Mouse (Mus musculus) heart, postnatal 10 days (tissue): ENCODE results near the gene Nipal1. TPM values are rescaled to one million over a fixed set of nuclear protein-coding genes. Genes with fewer than 3 reads are reported as not detected.

Source experiments
- DNase-seq, 2 experiments: peaks; one replicate each; pipeline ENCODE4 v3.0.0; 2021
- intact Hi-C: fragments of 180-260 bp; cut with DNase I; formaldehyde crosslinking; loops from one replicate; pipeline ENCODE4 v1.15.1; 2025
- total RNA-seq, 2 experiments: library from RNA; stranded (reverse); gene quantifications; 2 replicates each; pipeline ENCODE4 v1.2.3; 2021

The Nipal1 gene
- not detected for total RNA-seq

DNA sequence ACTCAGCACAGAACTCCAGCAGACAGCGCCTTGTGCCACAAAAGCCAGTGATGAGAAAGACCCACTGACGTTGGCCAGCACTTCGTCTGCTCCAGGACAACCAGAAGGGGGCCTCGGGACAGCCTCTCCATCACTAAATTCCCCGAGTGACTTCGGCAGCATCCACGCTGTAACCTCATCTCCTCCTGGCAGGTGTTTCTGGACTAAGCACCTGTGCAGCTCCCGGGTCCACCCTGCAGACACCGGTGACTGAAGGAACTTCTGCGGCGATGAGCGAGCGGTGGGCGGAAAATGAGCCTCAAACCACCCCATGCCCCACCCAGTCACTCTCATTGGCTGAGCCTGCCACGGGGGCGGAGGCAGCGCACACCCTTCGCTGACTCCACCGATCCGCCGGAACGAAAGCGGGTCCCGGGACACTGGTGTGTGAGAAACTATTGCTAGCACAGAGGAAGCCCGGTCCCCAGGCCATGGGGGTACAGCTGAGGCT is at the start of gene Nipal1:
TSS of gene Nipal1 (plus strand) at position 378 of the 490 bp plus-strand sequence.
- DNase-seq: peak; percentile 48 to 59
- intact Hi-C loops: no loop called here

GRCm38 (mm10) chr5:72601006-72601405 is 46.6 kb upstream of the Nipal1 start:
- intact Hi-C loops: loop anchor here (2.0 kb wide), 1 partner anchor 250 kb away; no protein-coding TSS in a partner anchor

GRCm38 (mm10) chr5:72603138-72603537 is 44.5 kb upstream of the Nipal1 start:
- intact Hi-C loops: no loop called here
- no peak for DNase-seq

More at GRCm38 (mm10) chr5:72601006-72601405, 46.6 kb upstream of the Nipal1 start:
- DNase-seq: peak; percentile 56 to 70

- intact Hi-C loops: no loop called here
Measured at GRCm38 (mm10) chr5:72617413-72617812, 30.2 kb upstream of the Nipal1 start.

DNA sequence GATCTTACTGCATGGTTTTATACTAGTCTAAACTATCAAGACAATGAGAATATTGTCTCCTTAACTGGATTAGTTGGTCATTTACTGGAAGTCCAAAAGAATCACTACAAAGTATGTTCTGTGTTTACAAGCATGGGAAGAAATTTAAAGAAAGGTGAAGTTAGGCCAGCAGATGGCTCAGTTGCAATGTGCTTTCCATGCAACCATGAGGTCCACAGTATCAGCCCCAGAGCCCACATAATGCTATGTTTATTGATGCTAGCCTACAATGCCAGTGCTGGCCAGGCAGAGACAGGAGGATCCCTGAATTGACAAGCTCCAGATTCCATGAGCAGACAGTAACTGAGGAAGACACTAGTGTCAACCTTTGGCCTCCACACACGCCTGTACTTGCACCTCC is 26.6 kb upstream of the Nipal1 start:
- DNase-seq: no peak
- intact Hi-C loops: no loop called here

More at GRCm38 (mm10) chr5:72617413-72617812, 30.2 kb upstream of the Nipal1 start:
- no peak for DNase-seq

DNA sequence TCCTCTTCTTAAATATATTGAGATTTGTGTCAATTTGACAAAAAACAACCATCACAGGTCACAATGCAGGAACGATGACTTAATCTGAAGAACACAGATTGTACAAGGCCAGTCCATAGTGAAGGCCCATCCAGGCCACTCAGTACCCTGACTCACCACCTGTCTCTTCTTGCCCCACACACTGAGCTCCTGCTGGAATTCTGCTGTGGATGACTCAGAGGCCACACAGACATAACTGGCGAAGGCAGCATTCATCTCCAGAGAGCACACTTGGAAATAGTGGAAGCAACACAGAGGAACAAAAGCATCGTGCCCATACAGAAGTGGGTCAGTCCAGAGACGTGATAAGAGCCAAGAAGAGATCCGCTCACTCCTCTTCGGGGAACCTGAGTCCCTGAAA is 17.6 kb upstream of the Nipal1 start:
- intact Hi-C loops: no loop called here
- DNase-seq: no peak

- intact Hi-C loops: no loop called here
- DNase-seq: peak in 1 of 2 experiments; percentile 3
Measured at GRCm38 (mm10) chr5:72634791-72635271, 12.8 kb upstream of the Nipal1 start.

- DNase-seq: peak in 1 of 2 experiments; percentile 2
- intact Hi-C loops: no loop called here
Measured at GRCm38 (mm10) chr5:72636122-72636521, 11.5 kb upstream of the Nipal1 start.

- DNase-seq: no peak
- intact Hi-C loops: no loop called here
Measured at GRCm38 (mm10) chr5:72636576-72636975, 11.0 kb upstream of the Nipal1 start.

DNA sequence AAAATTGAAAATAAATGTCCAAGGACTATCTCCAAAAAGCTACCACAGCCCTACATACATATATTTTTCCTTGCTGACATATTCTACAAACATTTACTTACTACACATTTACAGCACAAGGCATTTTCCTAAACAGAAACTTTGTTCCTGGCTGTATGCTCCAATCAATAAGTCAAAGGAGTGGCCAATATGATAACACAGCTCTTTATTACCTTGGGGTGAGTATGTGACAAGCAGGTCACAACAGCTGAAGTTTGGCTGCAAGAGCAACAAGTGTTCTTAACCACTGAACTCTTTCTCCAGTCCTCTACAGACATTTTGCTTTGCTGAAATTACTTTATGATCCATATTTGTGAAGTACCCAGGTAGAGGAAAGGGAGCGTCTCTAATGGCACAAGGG is 7.5 kb upstream of the Nipal1 start:
- intact Hi-C loops: no loop called here

DNA sequence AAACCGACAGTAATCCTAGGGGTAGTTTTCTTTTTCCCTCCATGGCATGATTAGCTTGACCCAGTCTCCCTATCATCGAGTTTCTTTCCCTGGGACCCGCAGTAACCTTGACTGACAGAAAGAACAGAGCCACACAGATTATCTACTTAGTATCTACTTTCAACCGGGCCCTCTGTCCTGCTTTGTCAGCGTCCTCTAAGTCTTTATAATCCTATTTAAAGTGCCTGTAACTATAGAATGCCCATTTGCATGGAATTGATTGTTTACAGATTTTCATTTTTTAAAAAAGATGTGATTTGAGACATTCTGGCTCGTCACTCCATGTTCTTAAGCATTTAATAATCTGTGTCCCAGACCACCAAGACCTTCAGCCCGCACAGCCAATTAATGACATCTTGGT is 3.9 kb upstream of the Nipal1 start:
- DNase-seq: no peak
- intact Hi-C loops: no loop called here

More for the DNA sequence above, 7.5 kb upstream of the Nipal1 start:
- no peak for DNase-seq

GRCm38 (mm10) chr5:72644175-72644574 is 3.4 kb upstream of the Nipal1 start, which contains the start of gene Cnga1:
Gene Cnga1, minus strand, starts transcription at chr5:72644275.
- DNase-seq: no peak
- intact Hi-C loops: no loop called here

DNA sequence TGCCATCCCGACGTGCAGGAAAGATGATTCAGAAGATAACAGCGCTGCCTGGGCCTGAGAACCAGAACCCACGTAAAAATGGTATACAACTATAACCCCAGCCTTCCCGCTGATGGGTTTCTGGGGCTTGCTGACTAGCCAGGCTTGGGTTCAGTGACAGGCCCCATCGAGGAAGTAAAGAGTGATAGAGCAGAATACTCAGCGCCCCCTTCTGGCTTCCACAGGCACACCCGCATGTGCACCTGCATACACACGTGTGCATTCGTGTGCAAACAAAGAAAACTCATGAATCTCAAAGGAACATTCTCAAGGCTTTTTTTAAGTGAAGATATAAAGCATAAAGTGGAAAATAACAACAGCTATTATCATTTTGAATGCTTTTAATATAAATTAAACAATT is 1.5 kb upstream of the Nipal1 start:
- DNase-seq: no peak
- intact Hi-C loops: no loop called here

DNA sequence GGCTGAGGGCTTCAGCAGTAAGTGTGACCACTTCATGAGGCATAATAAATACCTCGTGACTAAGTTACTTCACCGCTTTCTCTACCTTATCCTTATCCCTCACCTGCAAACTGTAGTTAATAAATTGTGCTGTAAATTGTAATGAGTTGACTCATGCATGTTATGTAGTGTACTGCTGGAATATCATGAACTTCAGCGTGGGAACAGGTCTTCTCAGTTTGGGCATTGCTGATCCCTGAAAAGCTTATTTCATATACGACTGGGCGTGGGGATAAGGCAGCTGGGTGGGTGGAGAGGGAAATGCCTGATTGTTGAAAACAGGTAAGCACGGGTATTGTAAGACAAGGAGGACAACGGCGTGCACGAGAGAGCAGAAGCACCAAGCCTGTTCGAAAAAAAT is 599 bp upstream of the Nipal1 start:
- no peak for DNase-seq
- intact Hi-C loops: no loop called here

- intact Hi-C loops: no loop called here
- DNase-seq: no peak
Measured at GRCm38 (mm10) chr5:72647958-72648595, 482 bp downstream of the Nipal1 start.

DNA sequence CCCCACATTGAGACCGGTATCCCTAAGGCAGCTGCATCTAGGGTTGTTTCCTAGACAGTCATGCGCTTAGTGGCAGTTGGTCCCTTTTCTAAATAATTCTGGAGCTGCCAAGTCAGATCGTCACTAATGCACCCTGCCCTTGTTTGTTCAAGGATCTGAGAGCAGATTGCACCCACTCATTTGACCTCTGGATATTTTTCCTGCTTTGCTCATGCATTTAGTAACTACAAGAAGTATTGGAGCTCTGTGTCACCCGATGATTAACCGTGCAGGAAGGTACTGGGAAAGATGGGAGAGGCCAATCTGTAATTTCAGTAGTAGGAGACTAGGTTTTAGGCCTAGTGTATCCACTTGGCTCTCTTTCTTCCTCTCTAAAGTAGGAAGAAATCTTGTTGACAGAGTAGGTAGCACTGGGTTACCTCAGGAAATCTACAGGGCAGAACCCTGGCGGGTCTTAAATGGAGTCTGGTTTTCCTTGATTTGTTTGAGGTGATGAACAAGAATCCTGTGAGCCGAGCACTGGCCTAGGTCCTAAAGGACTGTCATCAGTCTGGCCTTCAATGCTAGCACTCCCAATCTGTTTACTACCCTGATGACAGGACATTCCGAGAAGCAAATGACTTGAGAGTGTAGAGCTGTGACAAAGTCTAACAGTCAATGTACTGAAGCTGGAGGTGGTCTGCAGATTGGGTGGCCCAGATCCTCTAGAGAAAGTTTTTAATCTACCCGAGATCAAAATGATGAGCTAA is 1.6 kb downstream of the Nipal1 start:
- intact Hi-C loops: no loop called here
- DNase-seq: no peak

DNA sequence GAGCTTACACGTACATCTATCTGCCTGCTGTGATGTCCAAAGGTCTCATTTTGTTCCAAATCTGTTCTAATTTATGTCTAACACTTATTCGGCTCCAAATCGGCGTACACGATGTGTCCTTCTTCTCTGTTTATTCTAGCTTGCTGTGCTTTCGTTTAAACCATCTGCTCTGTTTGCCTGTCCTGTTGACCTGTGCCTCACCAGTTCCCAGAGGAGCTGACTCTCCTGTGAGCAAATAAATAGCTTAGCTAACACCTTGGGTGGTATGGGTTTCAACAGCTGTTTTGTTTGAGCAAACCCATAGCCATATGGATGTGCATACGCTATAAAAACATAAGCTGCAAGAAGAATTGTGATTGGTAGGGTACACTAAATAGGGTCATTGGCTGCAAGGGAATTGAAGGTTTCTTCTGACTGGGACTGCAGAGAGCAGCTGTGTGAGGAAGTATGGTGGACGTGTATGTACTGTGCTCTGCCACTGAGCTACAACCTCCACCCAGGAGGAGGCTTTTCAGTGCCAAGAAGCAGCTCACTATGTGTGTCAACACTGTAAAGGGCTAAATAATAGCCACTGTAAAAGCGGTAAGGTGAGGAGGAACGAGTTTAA is 5.6 kb downstream of the Nipal1 start:
- intact Hi-C loops: no loop called here
- DNase-seq: no peak

DNA sequence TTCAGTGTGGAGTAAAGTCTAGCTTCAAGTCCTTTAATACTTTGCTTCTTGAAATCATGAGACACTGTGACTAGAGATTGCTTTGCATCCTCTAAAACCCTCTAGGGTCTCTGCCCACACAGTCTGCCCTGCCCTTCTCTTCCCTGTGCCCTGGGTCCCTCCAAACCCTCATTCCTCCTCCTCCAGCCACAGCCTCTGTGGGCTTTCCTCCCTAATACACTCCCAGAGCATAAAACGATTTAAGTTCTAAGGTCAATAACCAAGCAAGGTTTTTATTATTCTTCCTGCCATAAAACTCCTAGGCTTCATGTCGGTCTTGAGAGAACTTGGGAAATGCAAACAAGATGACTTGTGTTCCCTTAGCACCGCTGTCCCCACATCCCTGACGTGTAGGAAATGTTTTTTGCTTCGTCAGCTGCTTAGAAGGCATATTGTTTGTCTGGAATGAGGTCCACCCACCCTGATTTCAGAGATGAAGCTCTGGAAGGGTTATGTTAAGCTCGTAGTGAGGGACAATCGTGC is 8.7 kb downstream of the Nipal1 start:
- intact Hi-C loops: no loop called here
- no peak for DNase-seq

GRCm38 (mm10) chr5:72658375-72658774 is 10.8 kb downstream of the Nipal1 start:
- intact Hi-C loops: no loop called here
- no peak for DNase-seq

GRCm38 (mm10) chr5:72661051-72661781 is 13.6 kb downstream of the Nipal1 start:
- DNase-seq: no peak
- intact Hi-C loops: no loop called here
